ENCODE assay signal across 8 mouse cellular contexts in genomic region chrX:12159981-12160656, GRCm38 (mm10). TPM values are rescaled to one million over a fixed set of nuclear protein-coding genes. Genes with fewer than 3 reads are reported as not detected.
DNase-seq lines count a peak whose midpoint lies in the region; ATAC-seq and TF ChIP-seq lines count a peak whose summit lies in the region.

Gene Bcor (minus strand): TSS chrX:12160355.

- peak within 1 kb of the TSS; percentile 67 for H3K4me2 ChIP-seq in intestine, postnatal 0 days (replicated peaks; ENCODE audit: low read depth)
- H3K4me2 ChIP-seq in midbrain, embryonic 15.5 days, result peak within 1 kb of the TSS; percentile 70

- peaks cover 21% of the 10 kb centered on the region; the same call in 1 of the 2 replicates for H3K27me3 ChIP-seq in intestine, postnatal 0 days (replicated peaks; ENCODE audit: control insufficient read depth, insufficient read depth, low read length)
- peaks cover 31% of the 10 kb centered on the region for H3K27me3 ChIP-seq in midbrain, embryonic 15.5 days (replicated peaks)

- peak; percentile 29; the same call in 1 of the 2 replicates for ATAC-seq in intestine, postnatal 0 days
- ATAC-seq in midbrain, embryonic 15.5 days (replicated peaks), result peak; percentile 41

- 8% methylated on average over 55 of the region's 56 CpGs for WGBS in intestine, postnatal 0 days
- 10% methylated on average over 51 of the region's 56 CpGs for WGBS in midbrain, embryonic 15.5 days

- H3K9me3 ChIP-seq in intestine, postnatal 0 days (ENCODE audit: control insufficient read depth), result no peaks in the 10 kb centered on the region
- H3K9me3 ChIP-seq in midbrain, embryonic 15.5 days, result no peaks in the 10 kb centered on the region

- H3K9ac ChIP-seq in intestine, postnatal 0 days (ENCODE audit: low read depth, low read length), result peak within 1 kb of the TSS; percentile 40; the same call in 1 of the 2 replicates
- H3K9ac ChIP-seq in midbrain, embryonic 15.5 days, result peak within 1 kb of the TSS; percentile 50

- DNase-seq in kidney, adult 18-20 months, result peak; percentile 57
- DNase-seq in kidney, adult 11 months, result no peak
- peak; percentile 77 for DNase-seq in embryo, embryonic 10 days (ENCODE audit: low spot score)
- peak; percentile 72 to 84 for DNase-seq in heart, adult 18-20 months
- DNase-seq in liver, result peak; percentile 49
- DNase-seq in testis, postnatal 10 days (ENCODE audit: low spot score), result peak; percentile 61

- H3K4me1 ChIP-seq in intestine, postnatal 0 days (replicated peaks; ENCODE audit: control insufficient read depth, insufficient read depth, low read length), result no peaks in the 10 kb centered on the region
- peaks cover 29% of the 10 kb centered on the region for H3K4me1 ChIP-seq in midbrain, embryonic 15.5 days

- H3K36me3 ChIP-seq in intestine, postnatal 0 days (ENCODE audit: control insufficient read depth, insufficient read depth), result no peaks in the 10 kb centered on the region
- H3K36me3 ChIP-seq in midbrain, embryonic 15.5 days (replicated peaks), result no peaks in the 10 kb centered on the region

- H3K4me3 ChIP-seq in intestine, postnatal 0 days (ENCODE audit: low read depth, low read length), result peak within 1 kb of the TSS; percentile 39
- peak within 1 kb of the TSS; percentile 48 for H3K4me3 ChIP-seq in midbrain, embryonic 15.5 days

- H3K27ac ChIP-seq in intestine, postnatal 0 days (ENCODE audit: low read depth, low read length), result peak within 1 kb of the TSS; percentile 57
- peak within 1 kb of the TSS; percentile 42; the same call in 1 of the 2 replicates for H3K27ac ChIP-seq in midbrain, embryonic 15.5 days

- 0 out of 2 replicates have a peak, but pooled peaks have one; percentile 5 for TF ChIP-seq CTCF in intestine, postnatal 0 days (IDR thresholded peaks at IDR 0.05; ENCODE audit: low read depth)

RNA-seq across cellular contexts. Expression of gene Bcor, which starts in this region (rescaled TPM):
- total RNA-seq in heart, adult 18-20 months (2021), result 10 to 100 TPM; 16.7 to 20.5 TPM
- polyA plus RNA-seq in intestine, postnatal 0 days (2015; fragmentation: Nextera tagmentation; extraction: Ambion mirVana), result 4.2 and 4.8 TPM in 2 replicates
- polyA plus RNA-seq in midbrain, embryonic 15.5 days (2015; fragmentation: Nextera tagmentation; extraction: Ambion mirVana), result 18.4 and 18.8 TPM in 2 replicates
